23 mouse cellular contexts compared by ENCODE assay signal in the genomic region with DNA sequence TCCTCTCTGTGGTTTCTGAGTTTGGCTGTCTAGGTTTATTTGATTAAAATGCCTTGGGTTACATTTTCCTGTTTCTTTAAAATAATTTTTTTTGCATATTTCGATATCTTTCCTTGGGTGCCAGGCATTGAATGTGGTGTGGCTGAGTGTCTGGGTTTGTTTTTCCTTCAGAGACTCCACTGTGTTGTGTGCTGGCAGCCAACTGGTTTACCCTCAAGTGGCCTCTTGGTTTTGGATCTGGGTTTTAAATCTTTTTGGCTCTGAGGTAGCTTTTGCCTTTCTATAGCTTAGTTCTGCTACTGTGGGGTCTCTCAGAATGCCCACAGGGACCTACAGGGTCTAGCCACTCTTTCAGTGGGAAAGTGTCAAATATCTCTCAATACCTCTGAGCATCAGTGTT.
"Had no signal": no experiment of that assay in that cellular context is flagged by ENCODE, and none has a peak within 500 bp of the region (broad histone marks: within the 10 kb centered on the region; RNA-seq: fewer than 3 reads in every experiment).

No protein-coding gene starts in this region.

- DNase-seq: kidney, adult 11 months; kidney, postnatal 36 days; layer of hippocampus, postnatal 36 days; liver, postnatal 0 days; lung, embryonic 14.5 days; right cerebral cortex, adult 18-20 months; right cerebral cortex, postnatal 14 days; right cerebral cortex, postnatal 4 days; thymus, adult 2 months; thymus, postnatal 14 days; thymus, postnatal 4 days had no signal

- H3K9ac ChIP-seq: limb, embryonic 12.5 days; liver, embryonic 14.5 days; liver, postnatal 0 days; lung, embryonic 14.5 days; midbrain, embryonic 12.5 days; midbrain, embryonic 15.5 days; neural tube, embryonic 12.5 days; neural tube, embryonic 15.5 days had no signal

- H3K9me3 ChIP-seq: midbrain, embryonic 15.5 days; neural tube, embryonic 12.5 days; neural tube, embryonic 15.5 days had no signal

- H3K27ac ChIP-seq: kidney, postnatal 0 days; left cerebral cortex, adult 2 months; limb, embryonic 12.5 days; liver, embryonic 14.5 days; macrophage; midbrain, embryonic 12.5 days; midbrain, embryonic 15.5 days; neural tube, embryonic 12.5 days; neural tube, embryonic 15.5 days; stomach, postnatal 0 days had no signal

- H3K36me3 ChIP-seq: limb, embryonic 12.5 days; midbrain, embryonic 12.5 days; midbrain, embryonic 15.5 days; neural tube, embryonic 12.5 days; neural tube, embryonic 15.5 days had no signal

- H3K27me3 ChIP-seq: limb, embryonic 12.5 days; midbrain, embryonic 12.5 days; midbrain, embryonic 15.5 days; neural tube, embryonic 12.5 days; neural tube, embryonic 15.5 days had no signal

- H3K4me1 ChIP-seq: midbrain, embryonic 12.5 days; midbrain, embryonic 15.5 days; neural tube, embryonic 12.5 days; neural tube, embryonic 15.5 days had no signal

- H3K4me2 ChIP-seq: limb, embryonic 12.5 days; liver, embryonic 11.5 days; lung, embryonic 14.5 days; midbrain, embryonic 12.5 days; midbrain, embryonic 15.5 days; neural tube, embryonic 12.5 days; neural tube, embryonic 15.5 days had no signal

- ATAC-seq: liver, postnatal 0 days; lung, postnatal 0 days; midbrain, embryonic 15.5 days had no signal

- H3K4me3 ChIP-seq: left cerebral cortex, adult 2 months; limb, embryonic 12.5 days; midbrain, embryonic 12.5 days; midbrain, embryonic 15.5 days; neural tube, embryonic 12.5 days; neural tube, embryonic 15.5 days had no signal
